ENCODE assay signal across 9 mouse cellular contexts in genomic region chr15:25732758-25733428, GRCm38 (mm10).
DNase-seq lines count a peak whose midpoint lies in the region; ATAC-seq and TF ChIP-seq lines count a peak whose summit lies in the region.
"Had no signal": no experiment of that assay in that cellular context is flagged by ENCODE, and none has a peak within 500 bp of the region (broad histone marks: within the 10 kb centered on the region; RNA-seq: fewer than 3 reads in every experiment).

No protein-coding gene starts in this region.

- peak; percentile 53 for TF ChIP-seq CTCF in C2C12 (IDR thresholded peaks at IDR 0.05; ENCODE audit: control insufficient read depth, insufficient read depth, insufficient read length)
- 0 out of 2 replicates have a peak, but pooled peaks have one; percentile 28 for TF ChIP-seq CTCF in bone marrow, adult 2 months (IDR thresholded peaks at IDR 0.05; ENCODE audit: control insufficient read depth, insufficient read depth, low read length)

- H3K4me2 ChIP-seq in hindbrain, embryonic 12.5 days (replicated peaks) = no peak overlapping the region
- H3K4me2 ChIP-seq: midbrain, embryonic 12.5 days had no signal

- no peak overlapping the region for H3K27ac ChIP-seq in bone marrow, adult 2 months (ENCODE audit: control insufficient read depth, insufficient read depth, low read depth, low read length, poor library complexity)
- H3K27ac ChIP-seq in hindbrain, embryonic 12.5 days = no peak overlapping the region
- H3K27ac ChIP-seq: midbrain, embryonic 12.5 days had no signal

- H3ac ChIP-seq in C2C12 (ENCODE audit: control insufficient read depth, insufficient read length, low read depth) = no peak overlapping the region

- peaks cover 95% of the 10 kb centered on the region for H3K36me3 ChIP-seq in C2C12 (ENCODE audit: control insufficient read depth, insufficient read depth)
- peaks cover 13% of the 10 kb centered on the region for H3K36me3 ChIP-seq in hindbrain, embryonic 12.5 days

- H3K79me3 ChIP-seq in C2C12 (ENCODE audit: low read depth) = no peaks in the 10 kb centered on the region

- no peak for TF ChIP-seq POLR2A in bone marrow, adult 2 months (IDR thresholded peaks at IDR 0.05; ENCODE audit: borderline replicate concordance, control insufficient read depth, low read depth, low read length)

- peak; percentile 54; the same call in 1 of the 2 replicates for ATAC-seq in hindbrain, embryonic 12.5 days (ENCODE audit: low FRiP score)

- H3K79me2 ChIP-seq in C2C12 (ENCODE audit: control insufficient read depth, insufficient read depth) = peaks cover 2% of the 10 kb centered on the region

- H3K27me3 ChIP-seq in C2C12 (ENCODE audit: control insufficient read depth, insufficient read depth, insufficient read length) = no peaks in the 10 kb centered on the region
- no peaks in the 10 kb centered on the region for H3K27me3 ChIP-seq in hindbrain, embryonic 12.5 days
- H3K27me3 ChIP-seq: midbrain, embryonic 12.5 days had no signal

- intact Hi-C loops in heart, postnatal 14 days (cut with DNase I) = loop anchor here (5.0 kb wide), 1 partner anchor 229 kb away; no protein-coding TSS in a partner anchor
- intact Hi-C loops in heart, postnatal 25 days (cut with DNase I) = loop anchor here (5.0 kb wide), 2 partner anchors 39 to 59 kb away; no protein-coding TSS in a partner anchor

- no peak overlapping the region for H3K9ac ChIP-seq in hindbrain, embryonic 12.5 days
- H3K9ac ChIP-seq: midbrain, embryonic 12.5 days had no signal

- H3K4me1 ChIP-seq in bone marrow, adult 2 months (ENCODE audit: control insufficient read depth, insufficient read depth, low read length) = no peaks in the 10 kb centered on the region; the same call in 1 of the 2 replicates
- H3K4me1 ChIP-seq in hindbrain, embryonic 12.5 days = no peaks in the 10 kb centered on the region
- H3K4me1 ChIP-seq: midbrain, embryonic 12.5 days had no signal

- H3K4me3 ChIP-seq in C2C12 (ENCODE audit: insufficient read depth, poor library complexity, severe bottlenecking) = no peak overlapping the region
- H3K4me3 ChIP-seq in bone marrow, adult 2 months (replicated peaks; ENCODE audit: control insufficient read depth, low read depth, low read length) = no peak overlapping the region
- no peak overlapping the region for H3K4me3 ChIP-seq in hindbrain, embryonic 12.5 days
- H3K4me3 ChIP-seq: midbrain, embryonic 12.5 days had no signal

- no peaks in the 10 kb centered on the region for H3K9me3 ChIP-seq in hindbrain, embryonic 12.5 days (replicated peaks)
- H3K9me3 ChIP-seq: midbrain, embryonic 12.5 days had no signal

- peak; percentile 40 to 46 for DNase-seq in heart, postnatal 14 days
- DNase-seq in heart, postnatal 25 days (ENCODE audit: low spot score) = no peak
- DNase-seq in lung, postnatal 14 days = peak; percentile 39
- DNase-seq in thymus, postnatal 4 days = peak; percentile 63
- no peak for DNase-seq in ovary, postnatal 36 days (ENCODE audit: low spot score)

- 72% methylated on average over 8 of the region's 8 CpGs for WGBS in bone marrow, adult 2 months
- WGBS in hindbrain, embryonic 12.5 days = 79% methylated on average over 8 of the region's 8 CpGs

TF ChIP-seq in C2C12, 6 proteins besides CTCF, POLR2A, EP300 and RAD21:
- TF ChIP-seq FOSL1 (IDR thresholded peaks at IDR 0.05; ENCODE audit: insufficient read depth, low read length, poor library complexity, severe bottlenecking) (no peak), USF1 (IDR thresholded peaks at IDR 0.05; ENCODE audit: low read depth) (no peak), MYOD1 (IDR thresholded peaks at IDR 0.05; ENCODE audit: control insufficient read depth, insufficient read length, low read depth) (no peak), CEBPB (IDR thresholded peaks at IDR 0.05; ENCODE audit: low read depth) (no peak), MAX (IDR thresholded peaks at IDR 0.05) (no peak), MYOG (IDR thresholded peaks at IDR 0.05; ENCODE audit: control insufficient read depth, extremely low read depth, insufficient read length) (no peak)

Comparison
In these comparisons a context has a peak if more than half of its experiments do, and no peak if none do; other contexts are left out.
1. DNase-seq: peak in heart, postnatal 14 days (2 of 2), lung, postnatal 14 days (single experiment) and thymus, postnatal 4 days (single experiment); none in heart, postnatal 25 days (single experiment) and ovary, postnatal 36 days (single experiment).